Mouse (Mus musculus) cerebellum, adult 11-12 months (tissue): ENCODE measurements around the gene Serpina6.

ENCODE experiments used
- DNase-seq: peaks from one replicate; pipeline ENCODE4 v3.0.0; 2022

Serpina6 gene

GRCm38 (mm10) chr12:103655123-103656044, 1.6 kb downstream of the Serpina6 start:
- no peak for DNase-seq

GRCm38 (mm10) chr12:103653836-103654235, 3.2 kb downstream of the Serpina6 start:
- no peak for DNase-seq

- DNase-seq, result no peak
Measured at GRCm38 (mm10) chr12:103646314-103646713, 10.7 kb downstream of the Serpina6 start.

- no peak for DNase-seq
Measured at GRCm38 (mm10) chr12:103644601-103645000, 12.4 kb downstream of the Serpina6 start.

GRCm38 (mm10) chr12:103643818-103644217, 13.2 kb downstream of the Serpina6 start:
- no peak for DNase-seq

GRCm38 (mm10) chr12:103643336-103643735, 13.7 kb downstream of the Serpina6 start:
- DNase-seq, result peak; percentile 22

GRCm38 (mm10) chr12:103635846-103636245, 21.2 kb downstream of the Serpina6 start:
- no peak for DNase-seq

- DNase-seq, result no peak
Measured at GRCm38 (mm10) chr12:103634430-103634829, 22.6 kb downstream of the Serpina6 start.

- DNase-seq, result no peak
Measured at GRCm38 (mm10) chr12:103631203-103631612, 25.8 kb downstream of the Serpina6 start, which contains the start of gene Serpina10. Gene Serpina10, minus strand, starts transcription at chr12:103631444.

GRCm38 (mm10) chr12:103616860-103617261, 40.2 kb downstream of the Serpina6 start:
- DNase-seq, result no peak

GRCm38 (mm10) chr12:103615734-103616133, 41.3 kb downstream of the Serpina6 start:
- no peak for DNase-seq

GRCm38 (mm10) chr12:103615141-103615540, 41.9 kb downstream of the Serpina6 start:
- DNase-seq, result no peak

- no peak for DNase-seq
Measured at GRCm38 (mm10) chr12:103601839-103602238, 55.2 kb downstream of the Serpina6 start.

GRCm38 (mm10) chr12:103600364-103600763, 56.6 kb downstream of the Serpina6 start:
- no peak for DNase-seq

GRCm38 (mm10) chr12:103598411-103598810, 58.6 kb downstream of the Serpina6 start:
- no peak for DNase-seq
